Mouse (Mus musculus): ENCODE measurements around the gene Ncapd2.

DNA sequence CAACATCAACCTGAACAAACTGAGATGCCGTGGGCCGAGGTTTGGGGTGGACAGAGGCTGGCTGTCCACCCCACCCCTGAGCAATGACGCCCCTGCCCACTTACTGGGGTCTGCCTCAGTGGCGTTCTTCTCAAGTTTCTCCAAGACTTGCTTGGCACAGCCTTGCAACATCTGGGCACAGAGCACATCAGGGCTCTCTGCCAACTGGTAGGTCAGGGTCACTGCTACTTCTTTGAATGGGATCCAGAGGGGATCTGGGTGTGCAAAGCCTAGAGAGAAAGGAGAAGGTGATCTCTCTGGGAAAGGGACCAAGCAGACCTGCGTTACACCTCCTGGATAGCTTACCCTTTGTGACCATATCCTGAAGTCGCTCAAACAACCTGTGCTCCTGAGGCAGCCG is 18.2 kb downstream of the Ncapd2 start:
- TF ChIP-seq CTCF (IDR thresholded peaks at IDR 0.05; ENCODE audit: low read depth) (no peak), EP300 (IDR thresholded peaks at IDR 0.05; ENCODE audit: low read depth) (no peak)

Data from liver, embryonic 14.5 days (tissue).